Mouse (Mus musculus): ENCODE data around the gene Pcnp.

GRCm38 (mm10) chr16:56058151-56058550 is 28.6 kb upstream of the Pcnp start:
- TF ChIP-seq CTCF (IDR thresholded peaks at IDR 0.05; ENCODE audit: low read depth, low read length) (no peak), POLR2AphosphoS5 (IDR thresholded peaks at IDR 0.05; ENCODE audit: insufficient replicate concordance, low read depth, low read length) (no peak)
